Mouse (Mus musculus): ENCODE data around the gene Pdgfc. TPM values are rescaled to one million over a fixed set of nuclear protein-coding genes. Genes with fewer than 3 reads are reported as not detected.

Gene Pdgfc
- polyA plus RNA-seq, 1 experiment from 2014 or later: 0.44 TPM

DNA sequence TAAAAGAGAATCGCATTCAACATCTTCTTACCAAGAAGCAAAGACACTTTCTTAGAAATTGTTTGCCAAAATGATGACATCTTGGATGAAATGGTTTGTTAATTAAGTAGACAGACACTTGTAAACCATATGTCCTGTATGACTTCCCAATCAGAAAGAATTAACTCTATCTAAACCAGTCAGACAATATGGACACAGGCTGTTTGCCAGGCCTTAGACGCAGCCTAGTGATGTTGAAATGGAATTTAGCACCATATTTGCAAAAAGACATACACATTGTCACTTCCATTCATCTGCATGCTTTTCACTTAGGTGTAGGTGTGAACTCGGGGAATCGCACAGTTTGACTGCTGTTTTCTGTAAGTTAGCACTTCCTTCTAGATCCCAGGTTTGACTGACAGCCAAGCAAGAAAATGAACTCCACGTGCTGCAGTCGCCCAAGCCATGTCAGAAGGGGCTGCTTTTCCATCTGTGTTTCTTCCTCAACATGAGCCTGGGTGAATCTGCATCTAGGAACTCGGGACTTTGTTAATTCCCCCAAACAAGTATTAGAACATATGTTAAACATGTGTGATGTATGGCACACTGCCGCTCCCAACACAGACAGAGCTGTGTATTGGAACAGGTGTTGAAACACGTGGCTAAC is 10.5 kb upstream of the Pdgfc start:
- Histone ChIP-seq H3K4me2 (ENCODE audit: low read depth, low read length) (no peak overlapping the region), H3K9me3 (replicated peaks; ENCODE audit: control insufficient read depth, low read length) (no peaks in the 10 kb centered on the region), H3K27me3 (ENCODE audit: control insufficient read depth, insufficient read depth, low read depth, low read length) (no peaks in the 10 kb centered on the region), H3K36me3 (ENCODE audit: control insufficient read depth, insufficient read depth) (no peaks in the 10 kb centered on the region), H3K27ac (ENCODE audit: low read length) (no peak overlapping the region), H3K4me3 (ENCODE audit: low read depth, low read length) (no peak overlapping the region), H3K9ac (ENCODE audit: low read depth, low read length) (no peak overlapping the region), H3K4me1 (ENCODE audit: control insufficient read depth, low read depth, low read length) (no peaks in the 10 kb centered on the region)
- 46% methylated on average over 9 of the region's 9 CpGs for WGBS (ENCODE audit: insufficient replicate concordance)
- no peak for ATAC-seq (ENCODE audit: low read depth)

DNA sequence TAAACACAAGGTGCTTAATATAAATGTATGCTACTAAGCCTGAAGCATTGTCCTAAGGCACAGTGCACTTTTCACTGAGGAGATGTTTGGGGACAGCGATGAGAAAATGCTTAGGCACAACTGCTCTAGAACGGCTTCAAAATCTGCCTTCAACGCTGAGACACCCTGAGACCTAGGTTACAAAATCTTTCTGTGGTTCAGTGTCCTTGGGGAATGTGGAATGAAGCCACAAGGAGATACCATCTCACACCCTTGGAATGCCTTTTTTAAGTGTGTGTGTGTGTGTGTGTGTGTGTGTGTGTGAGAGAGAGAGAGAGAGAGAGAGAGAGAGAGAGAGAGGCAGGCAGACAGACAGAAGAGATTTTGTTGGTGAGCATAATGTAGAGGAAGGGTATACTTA is 7.9 kb upstream of the Pdgfc start:
- WGBS (ENCODE audit: insufficient replicate concordance): 63% methylated on average over 3 of the region's 3 CpGs
- ATAC-seq (ENCODE audit: low read depth): no peak
- Histone ChIP-seq H3K4me1 (ENCODE audit: control insufficient read depth, low read depth, low read length) (no peaks in the 10 kb centered on the region), H3K9me3 (replicated peaks; ENCODE audit: control insufficient read depth, low read length) (no peaks in the 10 kb centered on the region), H3K4me3 (ENCODE audit: low read depth, low read length) (no peak overlapping the region), H3K27ac (ENCODE audit: low read length) (no peak overlapping the region), H3K9ac (ENCODE audit: low read depth, low read length) (no peak overlapping the region), H3K27me3 (ENCODE audit: control insufficient read depth, insufficient read depth, low read depth, low read length) (no peaks in the 10 kb centered on the region), H3K4me2 (ENCODE audit: low read depth, low read length) (no peak overlapping the region), H3K36me3 (ENCODE audit: control insufficient read depth, insufficient read depth) (no peaks in the 10 kb centered on the region)

GRCm38 (mm10) chr3:81029321-81029720 is 6.9 kb upstream of the Pdgfc start:
- H3K9ac ChIP-seq (ENCODE audit: low read depth, low read length): no peak overlapping the region
- H3K4me1 ChIP-seq (ENCODE audit: control insufficient read depth, low read depth, low read length): no peaks in the 10 kb centered on the region
- no peak overlapping the region for H3K4me2 ChIP-seq (ENCODE audit: low read depth, low read length)
- ATAC-seq (ENCODE audit: low read depth): no peak
- no peaks in the 10 kb centered on the region for H3K27me3 ChIP-seq (ENCODE audit: control insufficient read depth, insufficient read depth, low read depth, low read length)
- no peaks in the 10 kb centered on the region for H3K36me3 ChIP-seq (ENCODE audit: control insufficient read depth, insufficient read depth)
- H3K4me3 ChIP-seq (ENCODE audit: low read depth, low read length): no peak overlapping the region
- no peak overlapping the region for H3K27ac ChIP-seq (ENCODE audit: low read length)
- 46% methylated on average over 4 of the region's 4 CpGs for WGBS (ENCODE audit: insufficient replicate concordance)
- H3K9me3 ChIP-seq (replicated peaks; ENCODE audit: control insufficient read depth, low read length): no peaks in the 10 kb centered on the region

- no peak for ATAC-seq (ENCODE audit: low read depth)
- Histone ChIP-seq H3K4me3 (ENCODE audit: low read depth, low read length) (no peak overlapping the region), H3K4me2 (ENCODE audit: low read depth, low read length) (no peak overlapping the region), H3K9me3 (replicated peaks; ENCODE audit: control insufficient read depth, low read length) (no peaks in the 10 kb centered on the region), H3K9ac (ENCODE audit: low read depth, low read length) (no peak overlapping the region), H3K27ac (ENCODE audit: low read length) (no peak overlapping the region), H3K36me3 (ENCODE audit: control insufficient read depth, insufficient read depth) (no peaks in the 10 kb centered on the region), H3K27me3 (ENCODE audit: control insufficient read depth, insufficient read depth, low read depth, low read length) (no peaks in the 10 kb centered on the region), H3K4me1 (ENCODE audit: control insufficient read depth, low read depth, low read length) (no peaks in the 10 kb centered on the region)
- WGBS (ENCODE audit: insufficient replicate concordance): 57% methylated on average over 3 of the region's 3 CpGs
These were observed 6.3 kb upstream of the Pdgfc start for GRCm38 (mm10) chr3:81029909-81030308.

DNA sequence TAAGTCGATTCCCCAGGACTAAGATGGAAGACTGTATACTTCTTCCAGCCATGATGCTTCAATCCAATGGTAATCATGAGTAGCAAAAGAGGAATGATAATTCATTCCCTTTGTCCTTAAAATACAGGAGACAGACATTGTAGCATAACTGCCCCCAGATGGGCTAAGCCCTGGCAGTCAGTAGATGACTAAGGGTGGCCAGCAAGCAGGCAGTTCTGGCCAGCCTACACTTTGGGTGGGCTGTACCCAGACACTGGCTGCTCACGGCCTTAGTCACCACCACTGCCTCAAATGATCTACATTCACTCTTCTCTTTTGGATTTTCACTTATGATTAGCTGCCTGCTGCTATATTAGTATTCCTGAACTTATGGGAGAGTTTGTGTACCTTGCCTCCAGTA is 5.9 kb upstream of the Pdgfc start:
- Histone ChIP-seq H3K9ac (ENCODE audit: low read depth, low read length) (no peak overlapping the region), H3K4me3 (ENCODE audit: low read depth, low read length) (no peak overlapping the region), H3K4me2 (ENCODE audit: low read depth, low read length) (no peak overlapping the region), H3K4me1 (ENCODE audit: control insufficient read depth, low read depth, low read length) (no peaks in the 10 kb centered on the region), H3K27ac (ENCODE audit: low read length) (no peak overlapping the region), H3K27me3 (ENCODE audit: control insufficient read depth, insufficient read depth, low read depth, low read length) (no peaks in the 10 kb centered on the region), H3K9me3 (replicated peaks; ENCODE audit: control insufficient read depth, low read length) (no peaks in the 10 kb centered on the region), H3K36me3 (ENCODE audit: control insufficient read depth, insufficient read depth) (no peaks in the 10 kb centered on the region)
- 66% methylated on average over 2 of the region's 2 CpGs for WGBS (ENCODE audit: insufficient replicate concordance)
- no peak for ATAC-seq (ENCODE audit: low read depth)

- Histone ChIP-seq H3K27ac (ENCODE audit: low read length) (no peak overlapping the region), H3K9me3 (replicated peaks; ENCODE audit: control insufficient read depth, low read length) (no peaks in the 10 kb centered on the region), H3K36me3 (ENCODE audit: control insufficient read depth, insufficient read depth) (no peaks in the 10 kb centered on the region), H3K4me3 (ENCODE audit: low read depth, low read length) (no peak overlapping the region), H3K4me1 (ENCODE audit: control insufficient read depth, low read depth, low read length) (no peaks in the 10 kb centered on the region), H3K9ac (ENCODE audit: low read depth, low read length) (no peak overlapping the region), H3K4me2 (ENCODE audit: low read depth, low read length) (no peak overlapping the region), H3K27me3 (ENCODE audit: control insufficient read depth, insufficient read depth, low read depth, low read length) (peaks cover 15% of the 10 kb centered on the region)
- 46% methylated on average over 4 of the region's 4 CpGs for WGBS (ENCODE audit: insufficient replicate concordance)
- no peak for ATAC-seq (ENCODE audit: low read depth)
These were observed 4.2 kb upstream of the Pdgfc start for GRCm38 (mm10) chr3:81032014-81032413.

GRCm38 (mm10) chr3:81034336-81035102 is 1.7 kb upstream of the Pdgfc start:
- Histone ChIP-seq H3K27me3 (ENCODE audit: control insufficient read depth, insufficient read depth, low read depth, low read length) (peaks cover 29% of the 10 kb centered on the region), H3K36me3 (ENCODE audit: control insufficient read depth, insufficient read depth) (no peaks in the 10 kb centered on the region), H3K9me3 (replicated peaks; ENCODE audit: control insufficient read depth, low read length) (no peaks in the 10 kb centered on the region), H3K27ac (ENCODE audit: low read length) (no peak overlapping the region), H3K9ac (ENCODE audit: low read depth, low read length) (no peak overlapping the region), H3K4me3 (ENCODE audit: low read depth, low read length) (no peak overlapping the region), H3K4me2 (ENCODE audit: low read depth, low read length) (no peak overlapping the region), H3K4me1 (ENCODE audit: control insufficient read depth, low read depth, low read length) (no peaks in the 10 kb centered on the region; the same call in 1 of the 2 replicates)
- 55% methylated on average over 6 of the region's 6 CpGs for WGBS (ENCODE audit: insufficient replicate concordance)
- no peak for ATAC-seq (ENCODE audit: low read depth)

GRCm38 (mm10) chr3:81036554-81037311 is 517 bp downstream of the Pdgfc start:
- Histone ChIP-seq H3K4me3 (ENCODE audit: low read depth, low read length) (peak overlapping the region; percentile 56), H3K27ac (ENCODE audit: low read length) (no peak overlapping the region), H3K27me3 (ENCODE audit: control insufficient read depth, insufficient read depth, low read depth, low read length) (peaks cover 29% of the 10 kb centered on the region), H3K9me3 (replicated peaks; ENCODE audit: control insufficient read depth, low read length) (no peaks in the 10 kb centered on the region), H3K9ac (ENCODE audit: low read depth, low read length) (no peak overlapping the region), H3K4me2 (ENCODE audit: low read depth, low read length) (peak overlapping the region; percentile 62), H3K4me1 (ENCODE audit: control insufficient read depth, low read depth, low read length) (no peaks in the 10 kb centered on the region; the same call in 1 of the 2 replicates), H3K36me3 (ENCODE audit: control insufficient read depth, insufficient read depth) (no peaks in the 10 kb centered on the region)
- WGBS (ENCODE audit: insufficient replicate concordance): under 1% methylated on average over 50 of the region's 68 CpGs
- ATAC-seq (ENCODE audit: low read depth): 0 out of 2 replicates have a peak, but pooled peaks have one; percentile 30

Data from liver, embryonic 16.5 days (tissue).